ENCODE assay signal across 17 mouse cellular contexts in genomic region chr6:89684231-89684630, GRCm38 (mm10). TPM values are rescaled to one million over a fixed set of nuclear protein-coding genes. Genes with fewer than 3 reads are reported as not detected.
DNase-seq lines count a peak whose midpoint lies in the region; TF ChIP-seq lines count a peak whose summit lies in the region.
"Had no signal": no experiment of that assay in that cellular context is flagged by ENCODE, and none has a peak within 500 bp of the region (broad histone marks: within the 10 kb centered on the region; RNA-seq: fewer than 3 reads in every experiment).

No protein-coding gene starts in this region.

- H3K9ac ChIP-seq in CH12.LX (ENCODE audit: insufficient read depth, low read depth) = no peak overlapping the region
- H3K9ac ChIP-seq: embryonic facial prominence, embryonic 12.5 days; forebrain, embryonic 13.5 days; limb, embryonic 13.5 days had no signal

- peak; percentile 75 for TF ChIP-seq RAD21 in CH12.LX (IDR thresholded peaks at IDR 0.05; ENCODE audit: low read depth, low read length)

- H3K4me3 ChIP-seq in gastrocnemius, adult 2 months = no peak overlapping the region
- H3K4me3 ChIP-seq in left cerebral cortex, adult 2 months = no peak overlapping the region
- H3K4me3 ChIP-seq in CH12.LX (replicated peaks in 1 of 3; ENCODE audit: low read depth in 2 of 3, low read length in 2 of 3, poor library complexity in 1 of 3) = no peak overlapping the region
- no peak overlapping the region for H3K4me3 ChIP-seq in cortical plate, adult 2 months (ENCODE audit: insufficient read depth, low read length)
- H3K4me3 ChIP-seq: embryonic facial prominence, embryonic 12.5 days; forebrain, embryonic 13.5 days; hindbrain, embryonic 10.5 days; limb, embryonic 13.5 days; myocyte had no signal

- intact Hi-C loops in gastrocnemius, adult 2 months (cut with DNase I) = no loop called here
- intact Hi-C loops in left cerebral cortex, adult 2 months (cut with DNase I) = loop anchor here (10.0 kb wide), 1 partner anchor 301 kb away; no protein-coding TSS in a partner anchor
- intact Hi-C loops in left cerebral cortex, postnatal 14 days (cut with DNase I) = no loop called here

- TF ChIP-seq POLR2A in CH12.LX (IDR thresholded peaks at IDR 0.05; ENCODE audit: low read depth, low read length) = no peak
- no peak for TF ChIP-seq POLR2A in cortical plate, adult 2 months (IDR thresholded peaks at IDR 0.05; ENCODE audit: extremely low read depth, insufficient read depth, low read length)

- no peak overlapping the region for H3K4me2 ChIP-seq in CH12.LX (ENCODE audit: insufficient read depth, low read depth, poor library complexity, severe bottlenecking)
- H3K4me2 ChIP-seq: embryonic facial prominence, embryonic 12.5 days; forebrain, embryonic 13.5 days; limb, embryonic 13.5 days had no signal

- in situ Hi-C loops in CH12.LX (cut with MboI; ENCODE audit: low pct_ligation_motif_present, low pct_unique_long_range_greater_than_20kb, low sequenced_read_pairs) = loop anchor here (10.0 to 25.0 kb wide), 2 partner anchors 303 to 641 kb away; partner anchors contain the start of gene Chst13

- dilution Hi-C loops in CH12.LX (cut with MboI; ENCODE audit: extremely low pct_ligation_motif_present, extremely low pct_unique_long_range_greater_than_20kb, low sequenced_read_pairs) = no loop called here

- H3K27me3 ChIP-seq in CH12.LX (replicated peaks) = peaks cover 6% of the 10 kb centered on the region
- H3K27me3 ChIP-seq: embryonic facial prominence, embryonic 12.5 days; forebrain, embryonic 13.5 days; limb, embryonic 13.5 days had no signal

- H3K4me1 ChIP-seq in CH12.LX (ENCODE audit: control insufficient read depth in 1 of 2, insufficient read depth in 2 of 2) = no peaks in the 10 kb centered on the region
- H3K4me1 ChIP-seq in cortical plate, adult 2 months (ENCODE audit: control insufficient read depth, insufficient read depth, low read length) = no peaks in the 10 kb centered on the region
- H3K4me1 ChIP-seq: embryonic facial prominence, embryonic 12.5 days; forebrain, embryonic 13.5 days; hindbrain, embryonic 10.5 days; limb, embryonic 13.5 days had no signal

- no peaks in the 10 kb centered on the region for H3K36me3 ChIP-seq in CH12.LX (replicated peaks in 1 of 2; ENCODE audit: control insufficient read depth in 1 of 2, insufficient read depth in 1 of 2, low read length in 1 of 2)
- H3K36me3 ChIP-seq: embryonic facial prominence, embryonic 12.5 days; hindbrain, embryonic 10.5 days; limb, embryonic 13.5 days had no signal

- no peaks in the 10 kb centered on the region for H3K9me3 ChIP-seq in CH12.LX (replicated peaks; ENCODE audit: low read length)
- H3K9me3 ChIP-seq: embryonic facial prominence, embryonic 12.5 days; forebrain, embryonic 13.5 days; hindbrain, embryonic 10.5 days; limb, embryonic 13.5 days had no signal

- TF ChIP-seq CTCF in gastrocnemius, adult 2 months (IDR thresholded peaks at IDR 0.05) = 0 out of 2 replicates have a peak, but pooled peaks have one; percentile 1
- peak; percentile 33 for TF ChIP-seq CTCF in left cerebral cortex, adult 2 months (IDR thresholded peaks at IDR 0.05)
- peak in 1 of 2 experiments; percentile 71; a peak in 2 of 4 replicates for TF ChIP-seq CTCF in CH12.LX (conservative IDR thresholded peaks at IDR 0.05 in 1 of 2, IDR thresholded peaks at IDR 0.05 in 1 of 2; ENCODE audit: low read depth in 2 of 2, low read length in 2 of 2)
- peak; percentile 43; the same call in 1 of the 2 replicates for TF ChIP-seq CTCF in cortical plate, adult 2 months (IDR thresholded peaks at IDR 0.05; ENCODE audit: extremely low read depth, insufficient read depth, low read length)

- DNase-seq in gastrocnemius, adult 2 months = no peak
- DNase-seq in gastrocnemius, adult 18-20 months (ENCODE audit: low spot score) = no peak
- no peak for DNase-seq in left cerebral cortex, adult 2 months (ENCODE audit: extremely low spot score in 1 of 2, low spot score in 2 of 2)
- no peak for DNase-seq in left cerebral cortex, postnatal 14 days (ENCODE audit: low spot score in 2 of 2)
- DNase-seq in CH12.LX (ENCODE audit: extremely low read depth) = no peak
- DNase-seq in urinary bladder, adult 18-20 months (ENCODE audit: low spot score in 2 of 2) = no peak
- no peak for DNase-seq in cerebellum, adult 18-20 months
- DNase-seq: heart, adult 18-20 months; lung, postnatal 36 days had no signal

- TF ChIP-seq EP300 in CH12.LX (IDR thresholded peaks at IDR 0.05; ENCODE audit: low read length) = no peak

- no peaks in the 10 kb centered on the region for H3K79me2 ChIP-seq in CH12.LX (replicated peaks; ENCODE audit: control insufficient read depth, extremely low read depth, insufficient read depth, poor library complexity, severe bottlenecking)

- no peak overlapping the region for H3K27ac ChIP-seq in gastrocnemius, adult 2 months
- no peak overlapping the region for H3K27ac ChIP-seq in left cerebral cortex, adult 2 months
- H3K27ac ChIP-seq in CH12.LX (ENCODE audit: insufficient read depth, low read depth) = no peak overlapping the region
- no peak overlapping the region for H3K27ac ChIP-seq in cortical plate, adult 2 months (ENCODE audit: insufficient read depth, low read length)
- H3K27ac ChIP-seq: embryonic facial prominence, embryonic 12.5 days; forebrain, embryonic 13.5 days; hindbrain, embryonic 10.5 days; limb, embryonic 13.5 days had no signal

TF ChIP-seq in CH12.LX, 34 proteins besides CTCF, POLR2A, EP300 and RAD21:
- peak; percentile 45 for TF ChIP-seq SMC3 (IDR thresholded peaks at IDR 0.05; ENCODE audit: low read depth, low read length)
- TF ChIP-seq MAZ (IDR thresholded peaks at IDR 0.05; ENCODE audit: low read depth, low read length) = no peak
TF ChIP-seq in CH12.LX: peak in this region for 1.

RNA-seq across cellular contexts. Expression of gene Vmn1r40, which starts 23.1 kb away (rescaled TPM):
- total RNA-seq in gastrocnemius, adult 2 months (2021) = not detected
- total RNA-seq in gastrocnemius, adult 18-20 months (2021) = not detected
- total RNA-seq in left cerebral cortex, adult 2 months (2021) = not detected
- total RNA-seq in left cerebral cortex, postnatal 14 days (2021) = not detected
- total RNA-seq in CH12.LX (2012; rRNA removed) (not detected in 2 replicates), CH12.LX (2014; rRNA removed) (not detected in 2 replicates)
- polyA plus RNA-seq in CH12.LX (2012; ENCODE audit: insufficient read length, low read depth) = not detected in 2 replicates
- polyA plus RNA-seq in cortical plate, adult 2 months (2012; rRNA removed) = not detected in 2 replicates
- total RNA-seq: heart, adult 18-20 months; layer of hippocampus, adult 18-20 months had no signal
- polyA plus RNA-seq: embryonic facial prominence, embryonic 12.5 days; forebrain, embryonic 13.5 days; hindbrain, embryonic 10.5 days; limb, embryonic 13.5 days; myocyte; thymus, postnatal 0 days had no signal

RNA-seq across cellular contexts. Expression of gene Txnrd3, which starts 40.4 kb away (rescaled TPM):
- total RNA-seq in gastrocnemius, adult 2 months (2021) = 1 to 10 TPM; 3.4 to 4.4 TPM
- 1 to 10 TPM; 3.5 to 4.6 TPM for total RNA-seq in gastrocnemius, adult 18-20 months (2021)
- 1 to 10 TPM; 3.6 to 4.4 TPM for total RNA-seq in left cerebral cortex, adult 2 months (2021)
- 1 to 10 TPM; 4.8 to 5.2 TPM for total RNA-seq in left cerebral cortex, postnatal 14 days (2021)
- total RNA-seq in CH12.LX (2012; rRNA removed) (6.1 and 6.7 TPM in 2 replicates), CH12.LX (2014; rRNA removed) (7.9 and 8.6 TPM in 2 replicates)
- 8.0 TPM in 2 replicates for polyA plus RNA-seq in CH12.LX (2012; ENCODE audit: insufficient read length, low read depth)
- 3.2 and 3.6 TPM in 2 replicates for polyA plus RNA-seq in cortical plate, adult 2 months (2012; rRNA removed)

RNA-seq across cellular contexts. Expression of gene Vmn1r41, which starts 56.3 kb away (rescaled TPM):
- total RNA-seq in gastrocnemius, adult 2 months (2021) = not detected
- total RNA-seq in gastrocnemius, adult 18-20 months (2021) = not detected
- not detected for total RNA-seq in left cerebral cortex, adult 2 months (2021)
- not detected for total RNA-seq in left cerebral cortex, postnatal 14 days (2021)
- total RNA-seq in CH12.LX (2012; rRNA removed) (not detected in 2 replicates), CH12.LX (2014; rRNA removed) (not detected in 2 replicates)
- polyA plus RNA-seq in CH12.LX (2012; ENCODE audit: insufficient read length, low read depth) = not detected in 2 replicates
- polyA plus RNA-seq in cortical plate, adult 2 months (2012; rRNA removed) = not detected in 2 replicates
- total RNA-seq: heart, adult 18-20 months; layer of hippocampus, adult 18-20 months had no signal
- polyA plus RNA-seq: embryonic facial prominence, embryonic 12.5 days; forebrain, embryonic 13.5 days; hindbrain, embryonic 10.5 days; limb, embryonic 13.5 days; myocyte; thymus, postnatal 0 days had no signal
